Mouse (Mus musculus): Measurements from ENCODE around the gene Gm43064.

DNA sequence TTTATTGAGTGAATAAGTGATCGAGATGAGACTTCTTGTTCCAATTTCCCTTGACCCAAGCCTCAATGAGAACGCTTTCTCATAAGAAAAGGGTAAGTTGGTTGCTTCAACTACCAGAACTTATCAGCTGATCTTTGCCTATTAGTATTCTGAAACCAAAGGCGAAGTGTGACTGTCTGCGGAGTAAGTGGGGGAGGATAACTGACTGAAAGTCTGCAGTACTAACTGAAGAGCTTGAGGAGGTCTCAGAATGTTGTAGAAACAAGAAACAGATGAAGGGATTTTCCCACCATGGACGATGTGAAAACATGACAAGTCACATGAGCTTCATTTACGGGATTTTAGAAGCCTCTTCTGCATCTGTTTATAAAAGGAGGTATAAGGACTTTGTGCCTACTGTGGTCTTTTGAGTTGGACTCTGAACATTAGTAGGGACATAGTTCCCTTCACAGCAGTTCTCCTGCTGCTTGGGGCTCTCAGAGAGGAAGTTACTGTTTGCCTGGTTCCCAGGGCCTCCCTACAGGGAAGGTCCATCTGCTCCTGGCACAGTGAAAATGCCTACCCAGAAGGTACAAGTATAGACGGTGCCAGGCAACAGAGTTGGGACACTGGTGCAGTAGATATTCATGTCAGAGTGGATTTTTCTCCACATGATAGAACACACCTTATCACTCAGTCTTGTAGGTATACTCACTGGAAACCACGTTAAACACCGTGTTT is 41.4 kb downstream of the Gm43064 start:
- no peak for TF ChIP-seq TAL1 (IDR thresholded peaks at IDR 0.05; ENCODE audit: low read length)
- TF ChIP-seq GATA1 (IDR thresholded peaks at IDR 0.05; ENCODE audit: low read length) = 0 out of 2 replicates have a peak, but pooled peaks have one; percentile 9

Measured in erythroblast, embryonic 14.5 days (primary cell).